Mouse (Mus musculus) gastrocnemius, adult 2 months (tissue): ENCODE results near the gene Ntrk2. TPM values are rescaled to one million over a fixed set of nuclear protein-coding genes. Genes with fewer than 3 reads are reported as not detected.

Source experiments
- DNase-seq: peaks from one replicate; pipeline ENCODE4 v3.0.0; 2022
- H3K27ac ChIP-seq: fragments of 200-600 bp; 2 replicates; pipeline ENCODE4 v1.8.1; 2022; ENCODE audit warnings: mild to moderate bottlenecking
- H3K4me3 ChIP-seq: fragments of 200-600 bp; 2 replicates; pipeline ENCODE4 v1.8.1; 2022; ENCODE audit warnings: mild to moderate bottlenecking, moderate library complexity
- CTCF ChIP-seq: fragments of 200-600 bp; IDR thresholded peaks from 2 replicates; pipeline ENCODE4 v1.8.1; 2022; ENCODE audit warnings: antibody characterized with exemption, mild to moderate bottlenecking, moderate library complexity
- intact Hi-C: fragments of 180-260 bp; cut with DNase I; formaldehyde crosslinking; loops from one replicate; pipeline ENCODE4 v1.15.1; 2025
- total RNA-seq, 2 experiments: library from RNA; stranded (reverse); gene quantifications; 2 replicates each; pipeline ENCODE4 v1.2.3; 2021

Ntrk2 gene
- total RNA-seq, 2 experiments from 2014 or later = 3.9 to 4.5 TPM

DNA sequence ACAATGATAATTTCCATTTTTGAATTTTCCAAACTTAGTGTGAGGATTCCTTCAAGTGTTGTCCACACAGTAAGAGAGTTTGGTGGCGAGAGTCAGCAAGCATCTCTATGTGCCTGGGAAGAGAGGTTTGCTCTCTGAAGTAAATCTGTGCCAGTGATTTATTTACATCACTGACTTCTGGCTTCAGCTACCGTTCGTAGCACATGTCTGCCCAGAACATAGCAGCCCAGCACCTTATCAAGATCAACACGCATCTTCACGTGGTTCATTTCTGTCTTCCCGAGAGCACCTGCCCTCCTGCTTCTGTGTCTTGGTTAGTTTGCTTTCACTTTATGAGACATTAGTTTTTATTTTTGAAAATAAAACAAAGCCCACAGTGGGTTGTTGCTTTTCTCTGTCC, 47.3 kb downstream of the Ntrk2 start:
- intact Hi-C loops = no loop called here
- TF ChIP-seq CTCF = no peak
- H3K27ac ChIP-seq = no peak overlapping the region
- DNase-seq = no peak
- H3K4me3 ChIP-seq = no peak overlapping the region

DNA sequence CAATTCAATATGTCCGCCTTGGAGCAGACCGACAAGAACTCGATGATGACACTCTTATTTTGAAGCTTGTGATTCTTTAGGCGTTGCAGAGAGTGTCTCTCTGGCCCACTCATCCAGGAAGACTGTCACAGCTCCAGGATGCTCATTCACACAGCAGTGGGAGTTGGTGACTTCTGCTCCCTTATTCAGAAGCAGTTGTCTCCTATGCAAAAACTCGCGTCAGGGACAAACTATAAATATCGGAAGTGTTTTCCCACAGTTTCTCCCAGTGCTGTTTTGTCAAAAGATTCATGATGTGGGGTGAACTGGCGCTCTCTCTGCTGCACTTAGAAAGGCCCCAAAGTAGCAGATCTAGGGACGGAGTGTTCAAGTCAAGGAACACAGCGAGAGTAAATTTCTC, 59.9 kb downstream of the Ntrk2 start:
- intact Hi-C loops = no loop called here
- Histone ChIP-seq H3K27ac (no peak overlapping the region), H3K4me3 (no peak overlapping the region)
- DNase-seq = no peak
- no peak for TF ChIP-seq CTCF

DNA sequence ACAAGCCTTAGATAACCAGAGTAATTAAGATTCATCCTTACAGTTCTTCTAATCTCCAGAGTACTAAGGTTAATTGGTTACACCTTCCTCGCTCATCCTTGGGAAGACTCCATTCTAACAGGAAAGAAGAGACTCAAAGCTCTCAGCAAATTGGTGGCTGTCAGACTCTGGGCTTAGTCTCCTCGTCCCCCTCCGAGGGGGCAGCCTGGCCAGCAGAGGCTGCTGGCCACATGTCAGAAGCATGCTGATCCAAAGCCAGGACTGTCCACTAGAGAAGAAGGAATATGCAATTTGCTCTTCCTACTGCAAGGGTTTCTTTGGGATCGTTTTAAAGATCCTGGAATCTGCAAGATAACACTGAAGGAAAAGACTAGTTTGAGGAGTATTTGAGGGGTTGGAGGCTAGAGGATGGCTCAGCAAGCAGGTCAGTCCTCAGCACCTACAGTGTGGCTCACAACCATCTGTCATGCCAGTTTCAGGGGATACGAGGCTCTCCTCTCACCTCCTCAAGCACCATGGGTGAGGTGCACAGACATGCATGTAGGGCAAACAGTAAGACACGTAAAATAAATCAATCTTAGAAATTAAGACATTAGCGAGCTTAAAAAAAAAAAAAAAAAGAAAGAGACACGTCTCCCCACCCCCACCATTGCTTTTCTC, 60.5 kb downstream of the Ntrk2 start:
- Histone ChIP-seq H3K4me3 (no peak overlapping the region), H3K27ac (no peak overlapping the region)
- intact Hi-C loops = no loop called here
- no peak for TF ChIP-seq CTCF
- peak; percentile 34 for DNase-seq

DNA sequence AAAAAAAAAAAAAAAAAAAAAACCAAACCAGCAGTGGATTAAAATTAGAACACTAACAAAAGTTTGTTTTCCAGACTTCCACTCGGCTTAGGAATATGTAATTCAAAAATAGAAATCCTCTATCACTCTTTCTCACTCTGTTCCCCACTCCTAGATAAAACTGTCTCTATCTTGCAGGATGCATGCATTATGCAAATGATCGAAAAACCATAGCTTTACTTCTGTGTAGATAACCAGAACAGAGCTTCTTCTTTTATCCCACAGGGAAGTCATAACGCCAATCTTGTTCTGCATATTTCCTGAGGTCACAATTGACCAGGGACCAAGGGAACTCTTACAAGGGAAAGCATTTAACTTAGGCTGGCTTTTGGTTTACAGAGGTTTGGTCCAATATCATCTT, 76.1 kb downstream of the Ntrk2 start:
- no peak for TF ChIP-seq CTCF
- Histone ChIP-seq H3K4me3 (no peak overlapping the region), H3K27ac (no peak overlapping the region)
- no peak for DNase-seq
- intact Hi-C loops = no loop called here

DNA sequence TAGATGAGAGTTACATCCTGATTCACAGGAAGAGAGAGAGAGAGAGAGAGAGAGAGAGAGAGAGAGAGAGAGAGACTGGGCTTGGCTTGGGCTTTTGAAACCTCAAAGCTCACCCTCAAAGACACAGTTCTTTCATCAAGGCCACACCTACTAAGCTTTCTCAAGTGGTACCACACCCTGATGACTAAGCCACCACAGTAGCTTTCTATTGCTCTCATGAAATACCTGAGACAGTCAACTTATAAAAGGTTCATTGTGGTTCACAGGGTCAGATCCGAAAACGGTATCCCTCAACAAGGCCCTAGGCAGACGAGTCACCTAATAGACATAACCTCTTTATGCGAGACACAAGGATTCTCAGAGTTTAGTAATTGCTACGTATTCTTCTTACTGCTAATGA, 76.5 kb downstream of the Ntrk2 start:
- TF ChIP-seq CTCF = no peak
- intact Hi-C loops = no loop called here

DNA sequence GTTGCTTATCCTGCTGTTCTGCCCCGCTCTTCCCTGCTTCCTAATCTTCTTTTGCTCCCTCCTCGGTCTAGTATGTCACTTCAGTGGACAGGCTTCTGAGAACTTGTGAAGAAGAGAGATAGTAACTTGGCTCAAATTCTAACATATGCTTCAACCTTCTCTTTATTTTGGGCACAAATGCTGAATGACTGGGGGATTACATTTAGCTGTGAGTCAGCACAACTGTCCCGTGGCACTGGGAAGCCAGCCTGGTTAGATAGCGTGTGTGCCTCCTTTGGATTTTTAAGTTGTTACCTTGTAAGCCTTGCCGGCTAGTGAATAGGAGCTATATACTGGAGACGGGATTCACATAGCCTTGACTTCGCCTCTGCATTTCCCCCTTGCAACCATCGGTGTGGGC, 79.7 kb downstream of the Ntrk2 start:
- intact Hi-C loops = no loop called here

More for the DNA sequence above, 76.5 kb downstream of the Ntrk2 start:
- no peak overlapping the region for H3K4me3 ChIP-seq
- H3K27ac ChIP-seq = no peak overlapping the region
- no peak for DNase-seq

DNA sequence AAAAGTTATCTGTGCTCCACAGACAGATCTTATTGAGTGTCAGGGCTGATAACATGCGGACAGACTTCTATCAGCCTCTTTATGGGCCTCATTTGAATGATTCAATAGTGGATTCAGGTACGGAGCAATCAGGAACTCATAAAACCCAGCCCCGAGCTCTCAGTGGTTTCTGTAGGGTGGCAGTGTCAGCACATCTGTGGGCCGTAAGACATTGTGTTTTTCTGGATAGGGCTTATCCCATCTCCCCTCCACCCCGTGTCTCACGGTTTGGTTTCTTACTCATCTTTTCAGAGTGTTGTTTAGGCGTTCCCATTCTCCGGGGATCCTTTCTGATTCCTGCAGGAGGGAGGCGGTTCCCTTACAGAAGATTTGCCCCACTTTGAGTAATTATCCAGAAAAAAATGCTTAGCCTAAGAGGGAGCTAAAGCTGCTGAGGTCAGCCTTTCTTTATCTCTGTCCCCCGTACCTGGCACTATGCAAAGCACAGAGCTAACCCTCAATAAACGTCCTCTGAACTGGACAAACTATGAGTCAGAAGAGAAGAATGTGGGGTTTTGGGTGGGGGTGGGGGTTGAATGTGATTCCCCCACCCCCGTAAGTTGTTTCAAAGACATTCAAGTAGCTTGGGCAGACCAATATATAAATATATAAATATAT, 90.0 kb downstream of the Ntrk2 start:
- intact Hi-C loops = loop anchor here (10.0 kb wide), 1 partner anchor 118 kb away; no protein-coding TSS in a partner anchor
- no peak for DNase-seq
- Histone ChIP-seq H3K27ac (no peak overlapping the region), H3K4me3 (no peak overlapping the region)
- no peak for TF ChIP-seq CTCF

More for the DNA sequence above, 79.7 kb downstream of the Ntrk2 start:
- DNase-seq = no peak
- no peak overlapping the region for H3K27ac ChIP-seq
- no peak overlapping the region for H3K4me3 ChIP-seq
- no peak for TF ChIP-seq CTCF

DNA sequence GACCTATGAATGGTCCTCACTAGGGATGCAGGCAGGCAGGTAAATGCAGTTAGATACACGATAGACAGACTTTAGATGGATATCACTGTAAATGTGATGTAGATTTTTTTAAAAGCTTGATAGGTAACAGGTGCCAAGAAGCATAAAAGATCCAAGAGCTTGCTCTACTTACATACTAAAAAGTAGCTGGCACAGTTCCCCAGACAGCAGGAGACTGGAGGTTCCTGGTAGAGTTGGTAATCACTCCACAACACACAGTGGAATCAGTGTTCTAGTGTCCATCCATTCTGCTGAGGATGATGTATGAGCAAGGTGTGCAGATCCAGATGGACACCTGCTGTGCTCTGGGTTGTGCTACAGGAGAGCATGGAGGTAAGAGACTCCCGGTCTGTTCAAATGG, 93.0 kb downstream of the Ntrk2 start:
- Histone ChIP-seq H3K27ac (no peak overlapping the region), H3K4me3 (no peak overlapping the region)
- no peak for DNase-seq
- no peak for TF ChIP-seq CTCF
- intact Hi-C loops = loop anchor here (10.0 kb wide), 1 partner anchor 115 kb away; no protein-coding TSS in a partner anchor

DNA sequence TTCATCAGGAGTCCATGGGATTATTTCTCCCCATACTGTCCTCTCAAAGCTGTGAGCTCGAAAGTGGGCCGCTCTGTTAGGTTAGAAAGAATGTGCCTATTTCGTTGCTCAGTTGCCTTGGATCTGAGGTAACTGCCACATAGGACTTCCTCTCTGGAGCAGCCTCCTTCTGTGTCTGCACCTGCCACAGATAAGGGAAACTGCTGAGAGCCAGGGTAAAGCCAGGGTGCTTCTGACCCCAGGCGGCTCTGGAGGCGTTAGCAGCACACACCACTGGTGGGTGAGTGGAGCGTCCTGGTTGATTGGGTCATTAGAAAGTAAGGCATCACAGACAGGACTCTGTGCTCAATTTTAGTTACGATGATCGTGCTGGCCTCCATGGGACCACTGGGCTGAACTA, 95.9 kb downstream of the Ntrk2 start:
- TF ChIP-seq CTCF = no peak
- intact Hi-C loops = no loop called here
- no peak overlapping the region for H3K27ac ChIP-seq
- DNase-seq = no peak
- H3K4me3 ChIP-seq = no peak overlapping the region

DNA sequence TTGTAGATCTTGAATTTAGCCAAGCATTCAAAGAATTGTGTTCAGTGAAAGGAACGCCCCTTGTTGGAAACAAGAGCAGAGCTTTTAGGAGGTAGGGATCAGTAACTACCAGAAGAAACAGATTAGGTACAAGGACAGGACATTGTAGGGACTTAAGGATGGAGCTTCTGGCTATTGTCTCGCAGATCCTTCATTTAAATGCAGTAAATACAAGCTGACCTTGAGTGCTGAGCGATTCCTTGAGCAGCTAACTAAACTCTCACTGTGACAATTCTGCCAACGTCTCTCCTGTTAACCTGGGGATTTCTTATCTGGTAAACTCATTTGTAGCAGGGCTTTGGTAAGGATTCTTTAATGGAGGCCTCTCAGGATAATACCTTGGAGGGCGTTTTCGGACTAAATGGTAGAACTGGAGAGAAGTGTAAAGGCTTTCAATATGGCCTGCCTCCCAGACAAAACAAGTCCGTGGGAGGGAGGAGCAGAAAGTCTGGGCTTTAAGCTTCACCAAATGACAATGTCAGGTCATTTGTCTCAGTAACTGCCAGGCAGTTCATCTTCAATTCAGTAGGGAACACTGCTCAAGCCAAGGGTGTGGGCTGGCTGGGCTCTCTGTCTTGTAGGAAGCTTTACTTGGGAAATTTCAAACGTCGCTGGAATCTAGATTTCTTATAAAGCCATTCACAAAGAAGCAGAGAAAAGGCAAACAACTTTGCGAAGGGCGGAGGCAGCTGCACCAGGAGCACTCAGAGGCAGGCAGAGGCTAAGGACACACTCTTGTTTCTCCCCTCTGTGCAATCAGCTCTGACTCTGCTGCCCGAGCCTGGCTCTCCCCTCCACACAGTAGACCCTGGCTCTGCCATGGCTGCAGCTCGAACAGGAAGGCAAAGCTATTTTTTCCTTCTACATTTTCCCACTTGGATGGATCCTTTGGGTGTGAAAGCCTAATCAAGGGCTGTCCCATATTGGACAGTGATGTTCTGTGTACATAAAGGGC, 98.7 kb downstream of the Ntrk2 start:
- intact Hi-C loops = no loop called here
- no peak for TF ChIP-seq CTCF
- Histone ChIP-seq H3K27ac (peak overlapping the region; percentile 72), H3K4me3 (no peak overlapping the region)
- DNase-seq = peak; percentile 50

DNA sequence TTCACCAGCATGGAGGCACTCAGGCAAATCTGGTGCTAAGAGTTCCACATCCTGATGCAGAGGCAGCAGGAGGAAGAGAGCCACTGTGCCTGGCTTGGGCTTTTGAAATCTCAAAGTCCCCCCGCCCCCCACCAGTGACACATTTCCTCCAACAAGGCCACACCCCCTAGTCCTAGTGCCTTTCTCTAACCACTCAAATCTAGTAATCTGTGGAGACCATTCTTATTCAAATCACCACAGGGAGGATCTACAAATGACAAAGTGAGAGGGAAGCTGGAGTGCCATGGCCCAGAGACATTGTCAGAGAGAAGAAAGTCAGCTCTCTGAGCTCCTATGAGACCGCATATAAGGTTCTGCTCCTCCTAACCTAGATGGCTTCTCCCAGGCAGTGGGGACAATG, 105.6 kb downstream of the Ntrk2 start:
- TF ChIP-seq CTCF = no peak
- DNase-seq = no peak
- intact Hi-C loops = no loop called here
- Histone ChIP-seq H3K27ac (no peak overlapping the region), H3K4me3 (no peak overlapping the region)

DNA sequence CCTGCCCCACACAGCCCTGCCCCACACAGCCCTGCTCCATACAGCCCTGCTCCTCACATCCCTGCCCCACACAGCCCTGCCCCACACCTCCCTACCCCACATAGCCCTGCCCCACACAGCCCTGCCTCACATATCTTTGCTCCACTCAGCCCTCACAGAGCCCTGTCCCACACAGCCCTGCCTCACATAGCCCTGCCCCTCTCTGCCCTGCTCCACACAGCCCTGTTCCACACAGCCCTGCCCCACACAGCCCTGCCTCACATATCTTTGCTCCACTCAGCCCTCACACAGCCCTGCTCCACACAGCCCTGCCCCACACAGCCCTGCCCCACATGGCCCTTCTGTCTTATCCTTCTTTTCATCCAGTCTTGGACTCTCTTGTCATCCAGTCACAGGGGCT, 106.2 kb downstream of the Ntrk2 start:
- intact Hi-C loops = no loop called here
- Histone ChIP-seq H3K4me3 (no peak overlapping the region), H3K27ac (no peak overlapping the region)
- DNase-seq = no peak
- no peak for TF ChIP-seq CTCF
